Mouse (Mus musculus) midbrain, embryonic 15.5 days (tissue): ENCODE measurements at regions not wholly inside any gene's neighbourhood (a gene's known extent, or its start where the extent isn't known, plus 50 kb on each side); places are given as distances from the start of the nearest gene placed in this dataset.
A peak's percentile ranks its signal among the peaks of the same experiment; 100 is the strongest.

ENCODE experiments used
- ATAC-seq: fragments of 200-750 bp; cut with Nextera tagmentation; replicated peaks from 2 replicates; pipeline ENCODE4 v1.8.0; 2017; ENCODE audit warnings: moderate TSS enrichment
- H3K27ac ChIP-seq: fragments of 300-500 bp; sonication (generic); 2 replicates; pipeline ENCODE4 v1.5.1; 2015; ENCODE audit warnings: mild to moderate bottlenecking, inconsistent platforms
- H3K27me3 ChIP-seq: fragments of 300-500 bp; sonication (generic); replicated peaks from 2 replicates; pipeline ENCODE4 v1.6.1; 2015; ENCODE audit warnings: inconsistent platforms
- H3K36me3 ChIP-seq: fragments of 300-500 bp; sonication (generic); replicated peaks from 2 replicates; pipeline ENCODE4 v1.6.1; 2015; ENCODE audit warnings: inconsistent platforms
- H3K4me1 ChIP-seq: fragments of 300-500 bp; sonication (generic); 2 replicates; pipeline ENCODE4 v1.6.1; 2015; ENCODE audit warnings: inconsistent platforms
- H3K4me2 ChIP-seq: fragments of 300-500 bp; sonication (generic); 2 replicates; pipeline ENCODE4 v1.6.1; 2015; ENCODE audit warnings: inconsistent platforms, mild to moderate bottlenecking, moderate library complexity
- H3K4me3 ChIP-seq: fragments of 300-500 bp; sonication (generic); 2 replicates; pipeline ENCODE4 v1.5.1; 2015; ENCODE audit warnings: mild to moderate bottlenecking, inconsistent platforms
- H3K9ac ChIP-seq: fragments of 300-500 bp; sonication (generic); 2 replicates; pipeline ENCODE4 v1.6.1; 2015; ENCODE audit warnings: mild to moderate bottlenecking, inconsistent platforms
- H3K9me3 ChIP-seq: fragments of 300-500 bp; sonication (generic); 2 replicates; pipeline ENCODE4 v1.6.1; 2016; ENCODE audit warnings: inconsistent platforms
- WGBS: fragments of 180-500 bp; shearing (Covaris S2); methylation state at CpG from one replicate; pipeline ENCODE4 v1.1.7; 2015; ENCODE audit warnings: mixed read lengths; 5-methylcytosine and 5-hydroxymethylcytosine counted together

- Histone ChIP-seq H3K4me2 (no peak overlapping the region), H3K9me3 (no peaks in the 10 kb centered on the region), H3K36me3 (no peaks in the 10 kb centered on the region), H3K9ac (no peak overlapping the region), H3K4me3 (no peak overlapping the region), H3K27me3 (no peaks in the 10 kb centered on the region), H3K4me1 (no peaks in the 10 kb centered on the region), H3K27ac (no peak overlapping the region)
- WGBS = 72% methylated on average over 6 of the region's 6 CpGs
- no peak for ATAC-seq
Observed at GRCm38 (mm10) chr10:66940368-66940767, 155.6 kb upstream of the Jmjd1c start.

GRCm38 (mm10) chr10:66940922-66941321, 155.0 kb upstream of the Jmjd1c start:
- WGBS = 88% methylated on average over 5 of the region's 5 CpGs
- no peak overlapping the region for H3K4me2 ChIP-seq
- no peaks in the 10 kb centered on the region for H3K4me1 ChIP-seq
- no peak overlapping the region for H3K9ac ChIP-seq
- H3K27ac ChIP-seq = no peak overlapping the region
- H3K36me3 ChIP-seq = no peaks in the 10 kb centered on the region
- no peak for ATAC-seq
- H3K4me3 ChIP-seq = no peak overlapping the region
- no peaks in the 10 kb centered on the region for H3K27me3 ChIP-seq
- H3K9me3 ChIP-seq = no peaks in the 10 kb centered on the region

- H3K36me3 ChIP-seq = no peaks in the 10 kb centered on the region
- no peak for ATAC-seq
- no peak overlapping the region for H3K9ac ChIP-seq
- H3K4me1 ChIP-seq = no peaks in the 10 kb centered on the region
- H3K4me2 ChIP-seq = no peak overlapping the region
- no peak overlapping the region for H3K27ac ChIP-seq
- H3K9me3 ChIP-seq = no peaks in the 10 kb centered on the region
- H3K27me3 ChIP-seq = no peaks in the 10 kb centered on the region
- no peak overlapping the region for H3K4me3 ChIP-seq
- 84% methylated on average over 3 of the region's 3 CpGs for WGBS
Observed at GRCm38 (mm10) chr10:66941974-66942373, 154.0 kb upstream of the Jmjd1c start.

DNA sequence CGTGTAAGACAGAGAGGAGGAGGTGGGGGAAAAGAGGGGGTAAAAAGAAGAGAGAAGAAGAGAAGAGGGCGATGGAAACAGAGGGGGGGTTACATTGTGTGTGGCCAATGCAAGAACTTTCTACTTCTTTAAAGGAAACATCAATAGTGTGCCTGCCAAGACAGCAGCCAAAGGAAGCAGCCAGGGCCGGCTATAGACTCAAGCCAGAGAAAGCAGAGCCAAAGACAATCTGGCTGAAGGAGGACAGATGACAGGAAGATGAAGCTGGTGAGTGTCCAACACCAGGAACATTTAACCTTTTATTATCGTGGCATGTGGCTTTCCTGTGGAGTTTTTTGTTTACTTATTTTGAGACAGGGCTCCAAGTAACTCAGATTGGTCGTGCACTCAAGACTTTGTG, 152.1 kb upstream of the Jmjd1c start:
- Histone ChIP-seq H3K9ac (no peak overlapping the region), H3K27ac (no peak overlapping the region), H3K9me3 (no peaks in the 10 kb centered on the region), H3K4me1 (no peaks in the 10 kb centered on the region), H3K4me2 (no peak overlapping the region), H3K4me3 (no peak overlapping the region), H3K27me3 (no peaks in the 10 kb centered on the region), H3K36me3 (no peaks in the 10 kb centered on the region)
- WGBS = 73% methylated on average over 5 of the region's 5 CpGs
- no peak for ATAC-seq

DNA sequence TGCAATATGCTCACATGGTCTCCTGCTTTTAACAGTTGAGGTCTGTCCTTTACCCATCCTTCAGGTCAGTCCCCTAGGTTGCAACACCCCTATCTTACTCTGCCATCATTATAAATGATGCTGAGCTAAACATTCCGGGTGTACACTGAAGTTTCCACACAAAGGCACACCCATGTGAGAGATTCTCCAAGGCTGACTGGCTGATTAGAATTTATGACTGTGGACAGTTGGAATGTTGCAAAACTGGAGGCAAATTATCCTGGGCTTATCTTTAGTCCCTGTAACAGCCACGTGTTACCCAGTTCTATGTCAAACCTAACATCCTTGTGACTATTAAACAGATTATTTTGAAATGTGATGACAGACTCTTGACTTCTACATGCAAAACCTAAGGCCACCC, 149.8 kb upstream of the Jmjd1c start:
- Histone ChIP-seq H3K4me2 (no peak overlapping the region), H3K4me1 (no peaks in the 10 kb centered on the region), H3K9me3 (no peaks in the 10 kb centered on the region), H3K27ac (no peak overlapping the region), H3K4me3 (no peak overlapping the region), H3K36me3 (no peaks in the 10 kb centered on the region), H3K27me3 (no peaks in the 10 kb centered on the region), H3K9ac (no peak overlapping the region)
- no peak for ATAC-seq
- 91% methylated on average over 2 of the region's 2 CpGs for WGBS

GRCm38 (mm10) chr10:66948329-66948728, 147.6 kb upstream of the Jmjd1c start:
- no peak overlapping the region for H3K27ac ChIP-seq
- H3K4me3 ChIP-seq = no peak overlapping the region
- 100% methylated on average over 2 of the region's 2 CpGs for WGBS
- no peaks in the 10 kb centered on the region for H3K9me3 ChIP-seq
- ATAC-seq = no peak
- H3K9ac ChIP-seq = no peak overlapping the region
- no peaks in the 10 kb centered on the region for H3K27me3 ChIP-seq
- H3K4me1 ChIP-seq = peaks cover 4% of the 10 kb centered on the region; the same call in 1 of the 2 replicates
- no peaks in the 10 kb centered on the region for H3K36me3 ChIP-seq
- H3K4me2 ChIP-seq = no peak overlapping the region

DNA sequence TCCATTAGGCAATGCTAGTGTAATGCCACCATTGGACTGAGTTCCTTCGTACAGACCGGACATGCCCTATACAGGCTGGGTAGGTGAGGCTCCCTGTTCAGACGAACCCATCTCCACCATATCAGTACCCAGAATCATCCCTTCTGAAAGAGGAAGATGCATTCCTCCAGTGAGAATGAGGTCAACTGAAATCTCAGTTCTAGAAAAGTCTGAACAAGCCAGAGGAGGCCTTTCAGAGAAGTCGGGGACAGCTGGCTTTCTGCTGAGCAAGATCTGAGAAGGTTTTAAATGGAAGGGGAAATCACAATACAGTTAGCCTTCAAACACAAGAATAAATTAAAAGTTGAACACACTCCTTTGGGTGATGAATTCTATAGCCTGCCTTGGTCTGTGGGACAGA, 145.5 kb upstream of the Jmjd1c start:
- no peak overlapping the region for H3K4me3 ChIP-seq
- no peaks in the 10 kb centered on the region for H3K27me3 ChIP-seq
- 94% methylated on average over 4 of the region's 4 CpGs for whole genome bisulfite sequencing
- no peaks in the 10 kb centered on the region for H3K36me3 ChIP-seq
- H3K4me1 ChIP-seq = peaks cover 12% of the 10 kb centered on the region; the same call in 1 of the 2 replicates
- H3K9ac ChIP-seq = no peak overlapping the region
- H3K27ac ChIP-seq = no peak overlapping the region
- ATAC-seq = no peak
- H3K9me3 ChIP-seq = no peaks in the 10 kb centered on the region
- H3K4me2 ChIP-seq = no peak overlapping the region

DNA sequence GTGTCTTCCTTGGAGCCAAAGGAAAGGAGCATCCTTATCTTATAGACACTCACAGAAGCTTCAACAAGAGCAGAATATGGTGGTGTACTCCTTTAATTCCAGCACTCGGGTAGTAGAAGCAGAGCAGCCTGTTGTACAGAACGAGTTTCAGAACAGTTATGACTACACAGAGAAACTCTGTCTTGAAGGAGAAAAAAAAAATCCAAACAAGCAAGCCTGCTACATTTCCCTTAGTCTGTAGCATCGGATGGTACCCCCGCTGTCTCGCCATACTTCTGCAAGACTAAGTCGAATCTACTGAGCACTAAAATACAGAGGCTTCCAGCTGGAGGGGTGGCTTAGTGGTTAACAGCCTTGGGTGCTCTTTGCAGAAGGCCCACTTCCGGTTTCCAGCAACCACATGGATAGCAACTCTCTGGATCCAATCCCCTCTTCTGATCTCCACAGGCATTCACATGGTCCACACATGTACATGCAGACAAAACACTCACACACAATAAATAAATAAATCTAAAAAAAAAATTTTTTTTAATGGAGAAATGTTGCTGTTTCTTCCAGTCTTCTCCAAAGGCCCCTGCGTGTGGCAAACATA, 144.6 kb upstream of the Jmjd1c start:
- H3K27me3 ChIP-seq = no peaks in the 10 kb centered on the region
- ATAC-seq = no peak
- no peak overlapping the region for H3K27ac ChIP-seq
- WGBS = 85% methylated on average over 8 of the region's 8 CpGs
- H3K4me1 ChIP-seq = peaks cover 12% of the 10 kb centered on the region; the same call in 1 of the 2 replicates
- H3K9me3 ChIP-seq = no peaks in the 10 kb centered on the region
- H3K4me3 ChIP-seq = no peak overlapping the region
- H3K9ac ChIP-seq = no peak overlapping the region
- H3K4me2 ChIP-seq = no peak overlapping the region
- H3K36me3 ChIP-seq = no peaks in the 10 kb centered on the region

- Histone ChIP-seq H3K4me1 (peaks cover 12% of the 10 kb centered on the region; the same call in 1 of the 2 replicates), H3K27me3 (no peaks in the 10 kb centered on the region), H3K4me2 (no peak overlapping the region), H3K9ac (no peak overlapping the region), H3K9me3 (no peaks in the 10 kb centered on the region), H3K36me3 (no peaks in the 10 kb centered on the region), H3K27ac (no peak overlapping the region), H3K4me3 (no peak overlapping the region)
- ATAC-seq = no peak
- WGBS = 86% methylated on average over 9 of the region's 9 CpGs
Observed at GRCm38 (mm10) chr10:66951935-66952334, 144.0 kb upstream of the Jmjd1c start.

- Histone ChIP-seq H3K36me3 (no peaks in the 10 kb centered on the region), H3K27me3 (no peaks in the 10 kb centered on the region), H3K9ac (no peak overlapping the region), H3K4me1 (peaks cover 12% of the 10 kb centered on the region; the same call in 1 of the 2 replicates), H3K9me3 (no peaks in the 10 kb centered on the region), H3K27ac (peak overlapping the region; percentile 55; the same call in 1 of the 2 replicates), H3K4me2 (no peak overlapping the region), H3K4me3 (no peak overlapping the region)
- WGBS = 55% methylated on average over 10 of the region's 10 CpGs
- peak; percentile 52 for ATAC-seq
Observed at GRCm38 (mm10) chr10:66953248-66953975, 142.5 kb upstream of the Jmjd1c start.

DNA sequence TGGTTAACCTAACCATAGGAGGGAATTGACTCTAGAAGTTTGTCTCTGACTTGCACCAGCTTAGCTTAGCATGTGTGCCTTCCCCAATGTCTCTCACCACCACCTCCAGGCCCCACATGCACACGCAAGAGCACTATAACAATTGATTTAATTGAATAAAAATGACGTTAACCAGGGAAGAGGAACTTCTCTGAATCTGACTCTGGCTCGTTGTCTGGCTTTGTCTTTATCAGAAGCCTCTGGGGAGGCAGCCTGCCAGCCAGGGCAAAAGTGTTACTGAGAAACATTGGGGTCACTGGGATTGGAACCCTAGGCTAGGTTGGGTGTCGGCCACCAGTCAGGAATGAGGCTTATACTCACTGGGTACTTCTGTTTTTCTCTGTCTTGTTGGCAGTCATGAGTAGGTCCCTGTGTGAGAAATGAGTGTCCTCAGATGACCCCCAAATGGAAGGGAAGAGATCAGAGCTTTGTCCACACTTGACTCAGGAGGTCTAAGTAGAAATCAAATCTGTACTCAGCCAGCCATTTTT, 141.9 kb upstream of the Jmjd1c start:
- H3K4me1 ChIP-seq = peaks cover 12% of the 10 kb centered on the region; the same call in 1 of the 2 replicates
- no peak overlapping the region for H3K4me2 ChIP-seq
- WGBS = 60% methylated on average over 4 of the region's 4 CpGs
- no peaks in the 10 kb centered on the region for H3K27me3 ChIP-seq
- peak overlapping the region; percentile 6; the same call in 1 of the 2 replicates for H3K27ac ChIP-seq
- H3K36me3 ChIP-seq = no peaks in the 10 kb centered on the region
- no peak overlapping the region for H3K9ac ChIP-seq
- H3K9me3 ChIP-seq = no peaks in the 10 kb centered on the region
- no peak overlapping the region for H3K4me3 ChIP-seq
- ATAC-seq = no peak

DNA sequence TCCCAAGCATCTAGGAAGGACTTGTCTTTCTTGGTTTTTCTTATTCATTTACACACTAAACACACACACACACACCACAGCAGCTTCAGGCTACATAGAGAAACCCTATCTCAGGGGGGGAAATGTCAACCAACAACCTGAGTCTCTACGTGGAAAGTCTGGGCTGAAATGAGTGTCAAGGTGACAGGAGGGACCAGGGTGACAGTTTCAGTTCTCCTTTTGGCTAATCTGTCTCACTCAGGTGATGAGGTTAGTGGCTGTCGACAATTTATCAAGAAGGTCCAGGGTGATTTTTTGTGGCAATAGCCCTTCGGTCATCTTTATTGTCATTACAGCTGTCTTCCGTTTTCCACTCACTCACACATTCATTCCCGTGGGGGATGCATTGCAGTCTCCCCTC, 140.5 kb upstream of the Jmjd1c start:
- WGBS = 69% methylated on average over 5 of the region's 5 CpGs
- Histone ChIP-seq H3K4me2 (no peak overlapping the region), H3K9me3 (no peaks in the 10 kb centered on the region), H3K4me1 (peaks cover 12% of the 10 kb centered on the region; the same call in 1 of the 2 replicates), H3K4me3 (no peak overlapping the region), H3K36me3 (no peaks in the 10 kb centered on the region), H3K27me3 (no peaks in the 10 kb centered on the region), H3K9ac (no peak overlapping the region), H3K27ac (no peak overlapping the region)
- ATAC-seq = no peak

GRCm38 (mm10) chr10:66956619-66957018, 139.3 kb upstream of the Jmjd1c start:
- Histone ChIP-seq H3K9ac (no peak overlapping the region), H3K4me2 (no peak overlapping the region), H3K27ac (no peak overlapping the region), H3K4me1 (peaks cover 12% of the 10 kb centered on the region; the same call in 1 of the 2 replicates), H3K36me3 (no peaks in the 10 kb centered on the region), H3K9me3 (no peaks in the 10 kb centered on the region), H3K4me3 (no peak overlapping the region), H3K27me3 (no peaks in the 10 kb centered on the region)
- no peak for ATAC-seq
- 92% methylated on average over 4 of the region's 4 CpGs for WGBS
